Mouse (Mus musculus): ENCODE results near the gene Farsa.

The Farsa gene

GRCm38 (mm10) chr8:84834866-84835855, 21.6 kb upstream of the Farsa start:
- peak; percentile 31 for DNase-seq (ENCODE audit: low read depth)

- DNase-seq (ENCODE audit: low read depth): no peak
Observed at GRCm38 (mm10) chr8:84837149-84837911, 19.5 kb upstream of the Farsa start.

- DNase-seq (ENCODE audit: low read depth): no peak
Observed at GRCm38 (mm10) chr8:84837912-84838470, 18.8 kb upstream of the Farsa start.

- DNase-seq (ENCODE audit: low read depth): no peak
Observed at GRCm38 (mm10) chr8:84838513-84838912, 18.3 kb upstream of the Farsa start.

GRCm38 (mm10) chr8:84839411-84839810, 17.4 kb upstream of the Farsa start:
- no peak for DNase-seq (ENCODE audit: low read depth)

GRCm38 (mm10) chr8:84839875-84840247, 16.9 kb upstream of the Farsa start:
- DNase-seq (ENCODE audit: low read depth): no peak

GRCm38 (mm10) chr8:84840248-84840999, 16.4 kb upstream of the Farsa start, which contains the start of gene Rad23a:
Rad23a (minus strand) TSS chr8:84840665.
- DNase-seq (ENCODE audit: low read depth): peak; percentile 96

- no peak for DNase-seq (ENCODE audit: low read depth)
Observed at GRCm38 (mm10) chr8:84841514-84841913, 15.3 kb upstream of the Farsa start.

GRCm38 (mm10) chr8:84844397-84845070, 12.3 kb upstream of the Farsa start:
- DNase-seq (ENCODE audit: low read depth): no peak

GRCm38 (mm10) chr8:84845355-84846093, 11.3 kb upstream of the Farsa start:
- peak; percentile 72 for DNase-seq (ENCODE audit: low read depth)

GRCm38 (mm10) chr8:84846094-84846721, 10.6 kb upstream of the Farsa start:
- DNase-seq (ENCODE audit: low read depth): no peak

GRCm38 (mm10) chr8:84846722-84847572, 9.8 kb upstream of the Farsa start, which contains the start of gene Calr:
Calr (minus strand) TSS chr8:84846934.
- DNase-seq (ENCODE audit: low read depth): peak; percentile 99

GRCm38 (mm10) chr8:84847684-84848435, 8.9 kb upstream of the Farsa start:
- DNase-seq (ENCODE audit: low read depth): peak; percentile 27

- no peak for DNase-seq (ENCODE audit: low read depth)
Observed at GRCm38 (mm10) chr8:84856434-84856833, 355 bp upstream of the Farsa start.

GRCm38 (mm10) chr8:84871376-84872308, 14.9 kb downstream of the Farsa start, which contains the start of gene Syce2:
Syce2 (plus strand) TSS chr8:84872111.
- DNase-seq (ENCODE audit: low read depth): peak; percentile 26

- no peak for DNase-seq (ENCODE audit: low read depth)
Observed at GRCm38 (mm10) chr8:84872309-84872965, 15.6 kb downstream of the Farsa start.

All from NIH3T3 (cell line).